Mouse (Mus musculus): ENCODE measurements at regions not wholly inside any gene's neighbourhood (a gene's known extent, or its start where the extent isn't known, plus 50 kb on each side); places are given as distances from the start of the nearest gene placed in this dataset.

- no peak for DNase-seq (ENCODE audit: low spot score in 2 of 2)
Observed at GRCm38 (mm10) chr14:100792094-100792493, 408.0 kb downstream of the Prr30 start.

GRCm38 (mm10) chr14:100781882-100782281, 418.2 kb downstream of the Prr30 start:
- no peak for DNase-seq (ENCODE audit: low spot score in 2 of 2)

DNA sequence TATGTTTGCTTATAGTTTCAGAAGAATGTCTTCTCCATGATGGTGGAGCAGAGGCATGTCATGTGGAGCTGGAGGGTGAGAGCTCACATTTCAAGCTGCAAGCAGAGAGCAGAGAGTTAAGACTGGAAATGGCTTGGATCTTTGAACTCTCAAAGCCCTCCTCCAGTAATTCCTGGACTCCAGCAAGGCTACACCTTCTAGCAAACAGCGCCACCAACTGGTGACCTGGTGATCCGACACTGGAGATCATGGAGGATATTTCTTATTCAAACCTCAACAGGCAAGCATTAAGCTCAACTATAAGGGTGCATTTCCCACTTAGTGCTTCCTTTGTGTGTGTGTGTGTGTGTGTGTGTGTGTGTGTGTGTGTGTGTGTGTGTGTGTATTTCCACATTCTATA, 446.2 kb downstream of the Prr30 start:
- no peak for DNase-seq (ENCODE audit: low spot score in 2 of 2)

DNA sequence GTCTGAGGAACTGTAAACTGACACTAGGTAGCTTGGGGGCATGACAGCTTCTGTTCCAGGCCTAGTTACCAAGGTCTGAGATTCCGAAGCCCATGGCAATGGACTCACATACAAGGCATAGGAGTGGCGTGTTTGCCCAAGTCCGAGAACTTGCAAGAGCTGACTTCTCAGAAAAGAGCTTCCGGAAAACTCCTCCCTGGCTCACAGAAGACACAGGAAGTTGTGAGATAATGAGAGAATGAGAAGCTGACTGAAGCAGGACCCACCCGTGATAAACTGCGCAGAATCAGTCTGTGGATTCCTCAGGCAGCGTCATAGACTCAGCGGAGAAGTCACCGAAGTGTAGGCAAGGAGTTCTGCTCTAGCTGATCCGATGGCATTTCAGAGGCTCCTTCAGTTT, 447.4 kb downstream of the Prr30 start:
- no peak for DNase-seq (ENCODE audit: low spot score in 2 of 2)

- DNase-seq (ENCODE audit: low spot score in 2 of 2), result peak; percentile 63 to 68
Observed at GRCm38 (mm10) chr14:100749737-100750541, 450.2 kb downstream of the Prr30 start.

DNA sequence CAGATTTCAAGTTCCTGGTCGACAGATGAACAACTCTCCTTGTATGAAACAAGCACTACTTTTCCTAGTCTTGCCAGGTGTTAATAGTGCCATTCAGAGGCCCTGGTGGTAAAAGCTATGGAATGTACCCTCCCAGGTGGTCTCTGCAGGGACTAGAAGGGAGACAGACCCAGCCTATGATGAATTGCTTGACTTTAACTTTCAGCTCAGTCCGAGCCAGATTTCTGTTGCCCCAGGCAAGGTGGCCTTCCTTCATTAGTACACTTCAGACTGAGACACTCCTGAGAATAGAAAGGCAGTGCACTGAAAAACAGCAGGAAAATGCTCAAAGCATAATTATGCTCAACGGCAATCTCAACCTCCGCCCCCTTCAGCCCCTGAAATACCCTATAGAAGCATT, 450.8 kb upstream of the Klf12 start:
- DNase-seq (ENCODE audit: low spot score in 2 of 2), result no peak

DNA sequence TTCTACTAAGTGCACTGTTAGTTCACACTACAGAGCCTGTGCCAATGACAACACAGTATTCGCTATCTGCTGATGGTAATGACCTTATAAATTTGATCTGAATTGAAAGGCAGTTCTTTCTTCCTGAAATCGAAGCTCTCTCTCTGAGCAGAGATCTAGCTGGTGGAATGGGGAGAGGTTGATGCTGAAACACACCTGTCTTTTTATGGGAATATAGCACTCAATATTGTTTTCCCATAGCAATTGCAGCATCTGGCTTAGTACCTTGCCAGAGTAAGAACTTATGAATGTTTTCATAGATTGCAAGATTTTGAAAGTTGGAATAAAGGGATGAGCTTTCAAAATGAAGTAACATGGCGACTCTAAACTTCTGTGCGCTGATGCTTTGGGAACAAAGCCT, 444.0 kb upstream of the Klf12 start:
- DNase-seq (ENCODE audit: low spot score in 2 of 2), result no peak

- no peak for DNase-seq (ENCODE audit: low spot score in 2 of 2)
Observed at GRCm38 (mm10) chr14:100727701-100728100, 443.2 kb upstream of the Klf12 start.

DNA sequence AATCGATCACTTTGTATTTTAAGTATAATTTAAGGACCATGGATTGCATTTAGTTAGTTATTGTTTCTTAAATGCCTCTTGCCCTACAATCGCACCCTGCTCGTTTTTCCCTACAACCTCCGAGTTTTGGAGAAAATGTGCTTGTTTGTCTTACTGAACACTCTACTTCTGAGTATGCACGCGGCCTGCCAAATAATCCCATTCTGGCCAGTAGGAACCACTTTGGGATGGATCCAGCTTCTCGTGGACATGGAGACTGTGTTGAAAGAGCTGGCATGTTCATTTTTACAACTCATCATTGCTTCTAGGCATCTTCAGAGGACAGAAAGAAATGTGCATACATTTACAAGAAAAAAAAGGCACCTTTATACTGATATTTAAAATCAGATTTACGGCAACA, 440.5 kb upstream of the Klf12 start:
- no peak for DNase-seq (ENCODE audit: low spot score in 2 of 2)

DNA sequence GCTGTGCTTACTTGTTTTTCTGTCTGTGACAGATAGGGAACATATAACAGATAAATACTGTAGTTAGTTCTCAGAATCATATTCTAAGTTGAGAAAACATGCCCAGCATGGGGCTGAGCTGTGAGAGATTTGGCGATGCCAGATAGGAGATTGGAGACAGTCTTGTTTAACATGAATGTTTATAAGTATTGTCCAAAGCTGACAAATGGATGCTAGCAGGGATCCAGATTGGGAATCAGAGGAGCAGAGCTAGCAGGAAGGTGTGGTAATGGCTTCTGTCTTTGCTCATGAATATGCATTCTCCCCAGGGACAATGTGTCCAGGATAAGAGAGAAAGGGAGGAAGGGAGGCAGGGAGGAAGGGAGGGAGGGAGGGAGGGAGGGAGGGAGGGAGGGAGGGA, 436.2 kb upstream of the Klf12 start:
- no peak for DNase-seq (ENCODE audit: low spot score in 2 of 2)

DNA sequence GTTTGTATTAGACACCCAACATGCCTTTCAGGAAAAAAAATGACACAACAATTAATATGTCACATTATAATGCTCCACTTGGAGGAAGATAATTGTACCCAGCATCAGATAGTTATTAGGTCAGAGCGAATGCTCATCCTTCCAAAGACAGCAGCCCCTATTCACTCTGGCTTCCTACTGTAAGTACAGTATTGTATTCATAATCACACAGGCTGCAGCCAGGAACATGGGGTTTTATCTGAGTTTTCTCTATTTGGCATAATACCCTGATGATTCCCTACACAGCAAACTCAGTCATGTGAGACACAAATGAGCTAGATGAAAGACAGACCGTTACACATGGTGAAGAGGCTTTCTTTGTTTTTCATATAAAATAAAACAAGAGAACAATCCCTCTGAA, 430.5 kb upstream of the Klf12 start:
- no peak for DNase-seq (ENCODE audit: low spot score in 2 of 2)

DNA sequence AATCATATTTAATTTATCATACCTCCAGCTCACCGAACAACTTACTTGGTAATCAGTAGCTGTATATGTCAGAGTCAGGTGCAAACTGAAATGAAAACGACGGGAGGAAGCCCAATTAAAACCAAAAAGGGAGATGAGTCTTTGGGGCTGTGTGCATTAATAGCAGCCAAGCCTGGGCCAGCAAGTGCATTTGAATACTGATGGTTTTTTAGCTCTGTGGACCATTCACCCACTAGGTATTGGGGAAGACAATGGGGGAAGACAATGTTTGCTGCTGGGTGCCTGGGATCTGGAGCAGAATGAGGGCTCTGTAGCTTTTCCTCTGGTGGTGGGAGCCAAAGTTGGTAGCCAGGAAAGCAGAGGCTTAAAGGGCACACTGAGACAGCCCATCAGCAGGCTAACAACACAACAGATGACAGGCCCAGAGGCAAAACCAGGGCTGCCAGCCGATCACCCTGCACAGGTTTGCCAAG, 429.6 kb upstream of the Klf12 start:
- no peak for DNase-seq (ENCODE audit: low spot score in 2 of 2)

DNA sequence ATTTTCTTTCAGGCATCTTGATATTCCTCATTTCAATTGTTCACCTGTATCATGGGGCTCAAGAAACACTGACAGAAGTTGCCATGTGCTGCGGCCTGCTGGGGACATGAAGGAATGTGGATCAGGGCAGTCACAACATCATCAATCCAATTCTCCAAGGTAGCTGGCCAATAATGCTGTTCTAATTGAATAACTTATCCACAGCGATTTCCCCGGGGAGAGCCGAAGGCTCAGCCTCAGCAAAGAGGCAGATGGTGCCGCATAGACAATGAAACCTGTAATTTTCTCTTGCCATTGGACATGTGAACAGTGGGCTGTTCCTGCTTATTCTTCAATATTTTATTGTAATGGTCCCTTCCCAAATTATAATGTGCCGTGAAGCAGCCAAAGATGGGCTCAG, 429.1 kb upstream of the Klf12 start:
- no peak for DNase-seq (ENCODE audit: low spot score in 2 of 2)

- DNase-seq (ENCODE audit: low spot score in 2 of 2), result no peak
Observed at GRCm38 (mm10) chr14:100665361-100665955, 381.0 kb upstream of the Klf12 start.

DNA sequence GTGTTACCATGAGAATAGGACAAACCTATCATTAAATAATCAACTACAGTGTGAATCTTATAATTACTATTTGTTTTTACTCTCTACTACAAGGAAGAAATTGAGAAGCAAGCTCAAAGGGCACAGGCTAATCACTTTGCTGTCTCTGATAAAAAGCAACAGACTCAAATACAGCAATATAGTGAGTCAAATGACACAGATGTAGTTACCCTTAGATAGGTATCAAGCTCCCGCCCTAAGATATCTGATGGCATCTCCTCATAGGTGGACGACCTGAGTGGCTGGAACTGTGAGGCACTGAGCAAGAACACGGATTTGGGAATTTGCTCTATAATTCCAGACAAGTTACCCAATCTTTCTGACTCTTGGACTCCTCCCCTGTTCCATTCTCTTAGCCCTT, 379.7 kb upstream of the Klf12 start:
- no peak for DNase-seq (ENCODE audit: low spot score in 2 of 2)

DNA sequence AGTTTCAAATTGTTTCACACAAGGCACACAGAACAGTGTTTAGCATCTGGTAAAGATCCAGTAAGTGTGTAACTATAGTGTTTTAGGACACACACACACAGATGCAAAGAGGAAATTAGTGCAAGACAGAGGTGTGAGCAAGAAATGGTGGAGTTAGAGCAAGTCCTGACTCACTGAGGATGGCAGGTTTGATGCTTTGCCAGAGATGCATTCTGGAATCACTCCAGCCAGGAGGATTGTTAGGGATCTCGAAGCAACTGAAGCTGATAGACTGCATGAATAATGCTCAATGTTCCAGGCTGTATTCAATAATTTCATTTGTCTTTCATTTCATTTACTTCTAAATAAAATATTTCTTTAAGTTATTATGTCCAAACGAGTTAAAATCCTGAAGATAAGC, 357.6 kb upstream of the Klf12 start:
- DNase-seq (ENCODE audit: low spot score in 2 of 2), result no peak

DNA sequence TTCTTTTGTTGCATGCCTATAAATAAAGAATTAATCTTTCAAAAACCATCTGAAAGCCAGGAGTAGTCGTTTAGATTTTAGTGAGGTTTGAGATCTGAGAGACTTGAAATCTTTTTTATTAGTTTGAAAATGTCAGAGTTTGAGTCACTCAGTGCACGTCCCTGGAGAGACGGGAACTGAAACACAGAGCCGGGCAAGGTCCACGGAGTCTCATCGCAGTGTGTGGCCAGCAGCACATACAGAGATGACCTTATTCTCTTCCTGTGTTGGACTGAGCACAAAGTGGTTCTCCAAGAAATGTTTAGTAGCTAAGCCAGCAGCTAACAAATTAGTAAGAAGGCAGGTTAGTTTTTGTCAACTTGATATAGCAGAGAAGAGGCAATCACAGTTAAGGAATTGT, 350.0 kb upstream of the Klf12 start:
- DNase-seq (ENCODE audit: low spot score in 2 of 2), result no peak

DNA sequence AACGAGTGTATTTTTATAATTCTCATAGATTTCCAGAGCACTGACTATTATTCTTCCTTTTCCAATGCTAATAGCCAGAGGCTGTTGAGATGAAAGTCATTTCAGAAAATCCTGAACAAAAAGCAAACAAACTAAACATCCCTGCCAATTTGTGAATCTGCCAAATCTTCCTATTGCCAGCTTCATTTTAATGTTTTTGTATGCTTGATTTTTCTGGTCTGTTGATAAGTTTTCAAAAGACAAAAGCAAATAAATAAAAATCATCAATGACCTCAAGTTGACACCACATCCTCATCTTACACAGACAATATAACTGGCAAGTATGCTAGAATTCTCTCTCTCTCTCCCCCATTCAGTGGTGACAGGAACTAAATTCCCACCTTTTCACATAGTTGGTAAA, 347.2 kb upstream of the Klf12 start:
- no peak for DNase-seq (ENCODE audit: low spot score in 2 of 2)

- no peak for DNase-seq (ENCODE audit: low spot score in 2 of 2)
Observed at GRCm38 (mm10) chr14:100630197-100630596, 345.7 kb upstream of the Klf12 start.

DNA sequence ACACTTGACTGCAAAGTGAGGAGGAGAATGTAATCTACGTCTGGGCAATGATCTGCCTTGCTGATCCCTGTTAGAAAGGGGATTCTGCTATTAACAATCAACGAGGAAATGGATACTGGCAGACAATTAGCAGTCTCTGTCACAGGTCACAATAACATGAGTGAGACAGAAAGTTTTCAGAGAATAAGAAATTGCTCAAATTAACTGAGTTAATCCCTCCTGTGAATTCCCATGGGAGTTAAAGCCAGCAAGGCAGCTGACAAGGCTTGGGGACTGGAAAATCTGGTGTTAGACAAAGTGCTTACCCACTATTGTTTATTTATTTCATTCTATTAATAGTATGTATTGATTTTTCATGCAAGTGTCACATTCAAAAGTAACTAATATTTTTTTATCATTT, 343.0 kb upstream of the Klf12 start:
- DNase-seq (ENCODE audit: low spot score in 2 of 2), result no peak

- DNase-seq (ENCODE audit: low spot score in 2 of 2), result no peak
Observed at GRCm38 (mm10) chr14:100619656-100620030, 335.2 kb upstream of the Klf12 start.

GRCm38 (mm10) chr14:100618793-100619655, 334.5 kb upstream of the Klf12 start:
- DNase-seq (ENCODE audit: low spot score in 2 of 2), result no peak

All from frontal cortex, postnatal 10 days (tissue).